Mouse (Mus musculus) stomach, postnatal 0 days (tissue): Measurements from ENCODE around the gene Edc4. TPM values are rescaled to one million over a fixed set of nuclear protein-coding genes. Genes with fewer than 3 reads are reported as not detected.
A peak's percentile ranks its signal among the peaks of the same experiment; 100 is the strongest.

Experiments
- ATAC-seq: fragments of 200-750 bp; cut with Nextera tagmentation; 2 replicates; pipeline ENCODE4 v1.8.0; 2017; ENCODE audit not compliant: low FRiP score, low TSS enrichment
- DNase-seq: peaks from one replicate; pipeline ENCODE4 v3.0.0-alpha.2; 2016; ENCODE audit warnings: low spot score
- H3K27ac ChIP-seq: fragments of 300-500 bp; sonication (generic); replicated peaks from 2 replicates; pipeline ENCODE4 v1.5.1; 2014; ENCODE audit warnings: mild to moderate bottlenecking, control low read depth
- H3K27me3 ChIP-seq: fragments of 300-500 bp; sonication (generic); 2 replicates; pipeline ENCODE4 v1.6.1; 2014; ENCODE audit warnings: low read length; ENCODE audit not compliant: control insufficient read depth, insufficient read depth
- H3K36me3 ChIP-seq: fragments of 300-500 bp; sonication (generic); 2 replicates; pipeline ENCODE4 v1.6.1; 2014; ENCODE audit warnings: low read length, mixed read lengths; ENCODE audit not compliant: control insufficient read depth, insufficient read depth
- H3K4me1 ChIP-seq: fragments of 300-500 bp; sonication (generic); replicated peaks from 2 replicates; pipeline ENCODE4 v1.6.1; 2014; ENCODE audit warnings: antibody characterized with exemption; ENCODE audit not compliant: control insufficient read depth, insufficient read depth
- H3K4me2 ChIP-seq: fragments of 300-500 bp; sonication (generic); replicated peaks from 2 replicates; pipeline ENCODE4 v1.6.1; 2014; ENCODE audit warnings: low read depth, mild to moderate bottlenecking, control low read depth, moderate library complexity
- H3K4me3 ChIP-seq: fragments of 300-500 bp; sonication (generic); 2 replicates; pipeline ENCODE4 v1.5.1; 2014; ENCODE audit warnings: low read depth, low read length, control low read depth
- H3K9ac ChIP-seq: fragments of 300-500 bp; sonication (generic); 2 replicates; pipeline ENCODE4 v1.6.1; 2014; ENCODE audit warnings: mild to moderate bottlenecking, low read length, control low read depth, mixed read lengths
- H3K9me3 ChIP-seq: fragments of 300-500 bp; sonication (generic); 2 replicates; pipeline ENCODE4 v1.6.1; 2016; ENCODE audit warnings: low read length; ENCODE audit not compliant: control insufficient read depth
- CTCF ChIP-seq: IDR thresholded peaks from 2 replicates; pipeline ENCODE4 v1.5.1; 2016; ENCODE audit warnings: antibody characterized with exemption, low read depth, mild to moderate bottlenecking, moderate library complexity
- EP300 ChIP-seq: optimal IDR thresholded peaks from 2 replicates; pipeline ENCODE3; 2016; ENCODE audit warnings: antibody characterized with exemption
- WGBS: fragments of 180-500 bp; shearing (Covaris S2); extraction: QIAGEN DNeasy Blood & Tissue Kit; methylation state at CpG from one replicate; pipeline ENCODE4 v1.1.7; 2014; 5-methylcytosine and 5-hydroxymethylcytosine counted together
- polyA plus RNA-seq: library from polyadenylated mRNA; unstranded; fragments of >200 nt; fragmentation: Nextera tagmentation; extraction: Ambion mirVana; gene quantifications from 2 replicates; pipeline ENCODE4 v1.2.1, GENCODE M21; 2015

Edc4 gene
- polyA plus RNA-seq, 1 experiment from 2014 or later: 13.7 TPM

DNA sequence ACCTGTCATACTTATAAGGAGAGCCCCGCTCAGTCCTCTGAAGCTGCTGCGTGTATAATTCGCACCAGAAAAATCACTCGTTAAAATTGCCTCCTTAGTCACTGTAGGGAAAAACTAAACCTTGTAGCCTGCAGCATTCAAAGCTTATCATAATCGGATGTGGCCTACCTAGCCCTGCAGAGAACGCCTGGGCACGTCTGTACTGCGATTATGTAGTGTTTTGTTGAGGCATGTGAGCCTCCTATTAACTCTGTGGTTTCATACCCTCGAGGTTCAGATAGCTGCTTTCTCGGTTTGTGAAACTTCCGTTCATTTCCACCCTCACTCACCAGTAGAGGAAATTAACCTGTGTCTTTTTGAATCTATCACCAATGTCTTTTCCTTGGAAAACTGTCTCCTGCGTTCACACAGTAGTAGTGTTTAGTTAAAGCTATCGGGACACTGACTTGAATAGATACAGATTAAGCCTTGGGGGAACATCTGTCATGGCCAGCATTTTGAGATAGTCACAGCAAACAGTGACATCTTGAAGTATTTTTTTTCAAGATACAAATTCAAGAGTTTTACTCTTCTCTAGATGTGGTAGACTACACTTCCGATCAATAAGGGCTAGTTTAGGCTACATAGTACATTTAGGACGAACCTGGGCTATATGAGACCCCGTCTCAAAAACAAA, 20.4 kb downstream of the Edc4 start:
- ATAC-seq: no peak
- DNase-seq: no peak
- Histone ChIP-seq H3K27ac (peak overlapping the region; percentile 93), H3K27me3 (no peaks in the 10 kb centered on the region), H3K9me3 (no peaks in the 10 kb centered on the region), H3K9ac (peak overlapping the region; percentile 97), H3K36me3 (no peaks in the 10 kb centered on the region; the same call in 1 of the 2 replicates), H3K4me2 (peak overlapping the region; percentile 77), H3K4me3 (peak overlapping the region; percentile 96), H3K4me1 (no peaks in the 10 kb centered on the region)
- TF ChIP-seq EP300 (no peak), CTCF (no peak)
- WGBS: 21% methylated on average over 16 of the region's 16 CpGs

GRCm38 (mm10) chr8:105919390-105919789, 38.7 kb downstream of the Edc4 start:
- H3K27me3 ChIP-seq: no peaks in the 10 kb centered on the region
- DNase-seq (no peak), ATAC-seq (no peak)
- H3K36me3 ChIP-seq: peaks cover 2% of the 10 kb centered on the region; the same call in 1 of the 2 replicates
- TF ChIP-seq CTCF: no peak
- TF ChIP-seq EP300: no peak
- H3K4me3 ChIP-seq: no peak overlapping the region
- WGBS: 62% methylated on average over 3 of the region's 3 CpGs
- no peaks in the 10 kb centered on the region for H3K4me1 ChIP-seq
- no peak overlapping the region for H3K27ac ChIP-seq
- no peak overlapping the region for H3K9ac ChIP-seq
- no peaks in the 10 kb centered on the region for H3K9me3 ChIP-seq
- no peak overlapping the region for H3K4me2 ChIP-seq

DNA sequence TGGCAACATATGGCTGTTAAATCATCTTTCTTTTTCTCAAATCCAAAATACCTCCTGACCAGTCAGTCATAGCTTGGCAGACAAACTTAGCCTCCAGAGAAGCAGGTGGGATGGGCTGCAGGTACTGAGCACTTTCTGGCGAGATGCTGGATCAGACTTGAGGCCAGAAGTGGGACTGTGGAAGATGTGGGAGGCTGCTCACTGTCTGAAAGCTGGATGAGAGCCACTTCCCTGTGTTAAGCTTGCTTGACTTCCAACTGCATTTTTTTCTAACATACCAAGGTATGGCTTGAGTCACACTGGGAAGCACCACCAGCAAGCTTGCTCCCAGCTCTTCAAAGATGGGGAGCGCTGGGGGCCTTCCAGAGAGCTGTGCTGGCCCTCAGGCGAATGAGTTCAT, 44.4 kb downstream of the Edc4 start:
- H3K4me2 ChIP-seq: no peak overlapping the region
- H3K27ac ChIP-seq: no peak overlapping the region
- no peaks in the 10 kb centered on the region for H3K4me1 ChIP-seq
- no peak overlapping the region for H3K9ac ChIP-seq
- no peaks in the 10 kb centered on the region for H3K27me3 ChIP-seq
- no peak overlapping the region for H3K4me3 ChIP-seq
- 70% methylated on average over 3 of the region's 3 CpGs for WGBS
- H3K9me3 ChIP-seq: no peaks in the 10 kb centered on the region
- ATAC-seq (no peak), DNase-seq (no peak)
- no peak for TF ChIP-seq CTCF
- TF ChIP-seq EP300: no peak
- peaks cover 10% of the 10 kb centered on the region; the same call in 1 of the 2 replicates for H3K36me3 ChIP-seq

DNA sequence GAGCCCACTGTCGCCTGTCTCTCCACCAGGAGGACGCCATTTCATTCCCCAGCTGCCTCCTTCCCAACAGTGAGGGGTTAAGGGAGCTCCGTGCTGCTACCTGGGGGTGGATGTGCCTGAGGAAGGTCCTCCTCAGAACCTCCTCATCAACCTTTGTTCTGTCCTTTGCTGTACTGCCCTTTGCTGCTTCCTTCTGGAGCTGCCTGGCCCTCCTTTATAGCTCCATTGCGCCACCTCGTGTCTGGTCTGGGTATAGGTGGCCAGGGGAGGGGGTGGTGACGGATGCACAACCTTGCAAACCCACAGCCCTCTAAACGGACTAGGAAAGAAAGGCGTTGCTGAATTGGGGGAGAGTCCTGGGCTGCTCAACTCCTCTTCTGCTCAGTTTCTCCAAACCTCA, 49.9 kb downstream of the Edc4 start:
- 19% methylated on average over 8 of the region's 8 CpGs for WGBS
- DNase-seq (peak; percentile 84), ATAC-seq (peak; percentile 53)
- H3K36me3 ChIP-seq: peaks cover 9% of the 10 kb centered on the region
- H3K9ac ChIP-seq: no peak overlapping the region
- H3K27me3 ChIP-seq: no peaks in the 10 kb centered on the region
- no peak overlapping the region for H3K27ac ChIP-seq
- peak; percentile 97 for TF ChIP-seq CTCF
- TF ChIP-seq EP300: no peak
- no peaks in the 10 kb centered on the region for H3K9me3 ChIP-seq
- no peak overlapping the region for H3K4me3 ChIP-seq
- no peaks in the 10 kb centered on the region for H3K4me1 ChIP-seq
- no peak overlapping the region for H3K4me2 ChIP-seq

DNA sequence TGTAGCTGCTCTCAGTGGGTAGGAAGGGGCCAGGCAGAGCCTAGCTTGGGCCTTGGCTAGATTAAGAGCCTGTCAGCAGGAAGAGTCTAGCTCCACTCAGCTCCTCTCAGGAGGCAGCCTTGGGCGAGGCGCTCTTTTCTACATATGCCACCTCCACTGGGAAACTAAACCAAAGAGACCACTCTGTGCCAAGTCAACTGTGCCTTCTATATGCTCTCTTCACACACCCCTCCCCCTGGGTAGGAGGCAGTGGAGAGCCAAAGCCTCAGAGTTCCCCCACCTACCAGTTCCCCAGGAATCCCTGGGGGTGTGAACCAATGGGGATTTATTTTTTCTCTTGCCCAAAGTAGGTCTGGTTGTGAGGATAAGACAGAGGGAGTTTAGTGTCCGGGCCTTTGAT, 50.6 kb downstream of the Edc4 start:
- no peaks in the 10 kb centered on the region for H3K4me1 ChIP-seq
- peaks cover 7% of the 10 kb centered on the region for H3K36me3 ChIP-seq
- H3K4me2 ChIP-seq: no peak overlapping the region
- no peaks in the 10 kb centered on the region for H3K9me3 ChIP-seq
- no peak for TF ChIP-seq CTCF
- TF ChIP-seq EP300: no peak
- no peak overlapping the region for H3K4me3 ChIP-seq
- DNase-seq (no peak), ATAC-seq (no peak)
- H3K27me3 ChIP-seq: no peaks in the 10 kb centered on the region
- H3K27ac ChIP-seq: no peak overlapping the region
- 95% methylated on average over 3 of the region's 3 CpGs for WGBS
- H3K9ac ChIP-seq: no peak overlapping the region

DNA sequence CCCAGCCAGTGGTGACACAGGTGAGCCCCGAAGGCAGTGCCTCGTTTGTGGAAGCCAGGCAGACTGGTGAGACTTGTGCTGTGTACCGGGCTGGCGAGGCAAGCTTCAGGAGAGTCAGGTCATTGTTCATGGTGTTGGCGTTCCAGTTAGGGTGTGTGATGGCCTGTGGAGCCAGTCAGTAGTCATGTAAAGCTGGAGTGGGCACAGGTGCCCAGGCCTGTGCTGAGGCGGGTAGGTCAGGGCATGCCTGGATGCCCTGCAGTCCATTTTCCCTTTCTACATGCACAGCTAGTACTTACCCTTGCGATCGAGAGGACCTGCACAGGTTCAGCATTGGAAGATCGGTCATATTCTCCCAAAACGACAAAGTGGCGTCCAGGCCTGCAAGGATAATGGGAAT, 51.8 kb downstream of the Edc4 start:
- ATAC-seq (no peak), DNase-seq (no peak)
- Histone ChIP-seq H3K27ac (no peak overlapping the region), H3K4me1 (peaks cover 3% of the 10 kb centered on the region; the same call in 1 of the 2 replicates), H3K4me3 (no peak overlapping the region), H3K9me3 (no peaks in the 10 kb centered on the region), H3K36me3 (peaks cover 7% of the 10 kb centered on the region), H3K9ac (no peak overlapping the region), H3K4me2 (no peak overlapping the region), H3K27me3 (no peaks in the 10 kb centered on the region)
- WGBS: 88% methylated on average over 11 of the region's 11 CpGs
- no peak for TF ChIP-seq CTCF
- no peak for TF ChIP-seq EP300
